Mouse (Mus musculus) lung, embryonic 15.5 days (tissue): ENCODE measurements around the gene Dcaf5. TPM values are rescaled to one million over a fixed set of nuclear protein-coding genes. Genes with fewer than 3 reads are reported as not detected.

Experiments used
- ATAC-seq: fragments of 200-750 bp; cut with Nextera tagmentation; 2 replicates; pipeline ENCODE4 v1.8.0; 2017; ENCODE audit warnings: moderate number of reproducible peaks, borderline replicate concordance; ENCODE audit not compliant: low FRiP score, low TSS enrichment; ENCODE audit errors: extremely low read depth
- H3K27ac ChIP-seq: fragments of 300-500 bp; sonication (generic); 2 replicates; pipeline ENCODE4 v1.5.1; 2015; ENCODE audit warnings: moderate library complexity, mild to moderate bottlenecking, inconsistent platforms
- H3K27me3 ChIP-seq: fragments of 300-500 bp; sonication (generic); 2 replicates; pipeline ENCODE4 v1.6.1; 2015; ENCODE audit warnings: inconsistent platforms
- H3K36me3 ChIP-seq: fragments of 300-500 bp; sonication (generic); 2 replicates; pipeline ENCODE4 v1.6.1; 2015; ENCODE audit warnings: inconsistent platforms
- H3K4me1 ChIP-seq: fragments of 300-500 bp; sonication (generic); 2 replicates; pipeline ENCODE4 v1.6.1; 2015; ENCODE audit warnings: inconsistent platforms
- H3K4me2 ChIP-seq: fragments of 300-500 bp; sonication (generic); 2 replicates; pipeline ENCODE4 v1.6.1; 2015; ENCODE audit warnings: inconsistent platforms, mild to moderate bottlenecking, moderate library complexity
- H3K4me3 ChIP-seq: fragments of 300-500 bp; sonication (generic); 2 replicates; pipeline ENCODE4 v1.5.1; 2015; ENCODE audit warnings: mild to moderate bottlenecking, inconsistent platforms
- H3K9ac ChIP-seq: fragments of 300-500 bp; sonication (generic); 2 replicates; pipeline ENCODE4 v1.6.1; 2015; ENCODE audit warnings: inconsistent platforms
- H3K9me3 ChIP-seq: fragments of 300-500 bp; sonication (generic); 2 replicates; pipeline ENCODE4 v1.6.1; 2016; ENCODE audit warnings: inconsistent platforms
- WGBS: fragments of 180-500 bp; shearing (Covaris S2); methylation state at CpG from one replicate; pipeline ENCODE4 v1.1.7; 2015; 5-methylcytosine and 5-hydroxymethylcytosine counted together
- polyA plus RNA-seq: library from polyadenylated mRNA; unstranded; fragments of >200 nt; fragmentation: Nextera tagmentation; extraction: Ambion mirVana; gene quantifications from 2 replicates; pipeline ENCODE4 v1.2.1, GENCODE M21; 2015

The Dcaf5 gene
- polyA plus RNA-seq, 1 experiment from 2014 or later: 11.3 TPM

DNA sequence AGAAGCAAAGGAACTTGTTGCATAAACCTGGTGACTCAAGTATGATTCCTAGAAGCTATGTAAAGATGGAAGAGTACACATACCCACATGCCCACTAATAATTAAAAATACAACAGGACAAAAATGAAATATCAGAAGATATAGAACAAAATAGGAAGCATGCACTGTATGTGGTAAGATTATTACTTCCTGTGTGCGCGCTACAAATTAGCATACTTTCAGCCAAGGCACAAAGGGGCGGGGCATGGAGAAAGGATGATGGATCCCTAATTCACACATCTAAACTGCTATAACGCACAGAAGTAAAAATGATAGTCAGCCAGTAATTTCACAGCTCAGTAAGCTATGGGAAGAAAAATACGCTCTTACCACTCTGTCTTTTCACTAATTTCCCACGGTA, 32.3 kb downstream of the Dcaf5 start:
- Histone ChIP-seq H3K4me3 (no peak overlapping the region), H3K27me3 (no peaks in the 10 kb centered on the region), H3K9me3 (no peaks in the 10 kb centered on the region), H3K4me1 (no peaks in the 10 kb centered on the region), H3K4me2 (no peak overlapping the region), H3K36me3 (peaks cover 23% of the 10 kb centered on the region), H3K27ac (no peak overlapping the region), H3K9ac (no peak overlapping the region)
- WGBS: 91% methylated on average over 6 of the region's 6 CpGs
- no peak for ATAC-seq

DNA sequence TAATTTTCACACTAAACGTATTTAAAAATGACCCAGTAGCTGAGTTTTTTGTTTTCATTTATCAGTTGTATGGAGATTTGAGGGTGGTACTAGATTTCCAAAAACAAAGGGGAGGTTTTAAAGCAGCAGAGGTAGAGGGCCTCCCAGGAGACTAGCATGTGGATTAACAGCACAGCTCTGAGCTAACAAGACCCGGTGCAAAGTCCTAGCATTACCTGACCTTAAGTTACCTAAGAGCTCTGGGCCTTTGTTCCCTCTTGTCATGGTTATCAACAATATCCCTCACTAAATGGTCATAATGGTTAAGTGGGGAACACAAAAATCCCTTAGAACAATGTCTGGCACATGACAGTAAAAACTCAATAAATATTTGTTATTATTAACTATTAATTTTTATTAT, 37.3 kb downstream of the Dcaf5 start:
- Histone ChIP-seq H3K4me1 (no peaks in the 10 kb centered on the region), H3K27me3 (no peaks in the 10 kb centered on the region), H3K27ac (no peak overlapping the region), H3K9me3 (no peaks in the 10 kb centered on the region), H3K4me2 (no peak overlapping the region), H3K36me3 (peaks cover 54% of the 10 kb centered on the region), H3K9ac (no peak overlapping the region), H3K4me3 (no peak overlapping the region)
- 92% methylated on average over 2 of the region's 2 CpGs for WGBS
- no peak for ATAC-seq

DNA sequence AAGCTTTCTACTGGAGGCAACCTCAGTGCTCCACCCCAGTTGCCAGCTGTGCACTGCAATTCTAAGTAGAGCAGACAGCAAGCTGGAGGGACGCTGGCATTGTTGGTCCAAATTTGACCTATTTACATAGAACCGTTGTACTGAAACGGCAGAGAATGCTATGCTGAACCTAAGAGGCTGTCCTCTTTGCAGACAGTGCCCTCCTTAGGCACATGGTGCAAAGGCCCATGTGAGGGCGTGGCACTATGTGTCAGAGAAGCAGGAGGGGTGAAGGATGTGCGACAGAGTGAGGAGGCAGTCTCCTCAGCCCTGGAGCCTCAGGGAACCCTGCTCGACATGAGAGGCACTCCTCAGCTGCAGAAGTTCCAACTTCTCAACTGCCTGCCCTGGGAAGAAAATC, 40.0 kb downstream of the Dcaf5 start:
- ATAC-seq: no peak
- Histone ChIP-seq H3K36me3 (peaks cover 48% of the 10 kb centered on the region), H3K9ac (no peak overlapping the region), H3K4me1 (no peaks in the 10 kb centered on the region), H3K27me3 (no peaks in the 10 kb centered on the region), H3K9me3 (no peaks in the 10 kb centered on the region), H3K27ac (no peak overlapping the region), H3K4me2 (no peak overlapping the region), H3K4me3 (no peak overlapping the region)
- WGBS: 65% methylated on average over 6 of the region's 6 CpGs

DNA sequence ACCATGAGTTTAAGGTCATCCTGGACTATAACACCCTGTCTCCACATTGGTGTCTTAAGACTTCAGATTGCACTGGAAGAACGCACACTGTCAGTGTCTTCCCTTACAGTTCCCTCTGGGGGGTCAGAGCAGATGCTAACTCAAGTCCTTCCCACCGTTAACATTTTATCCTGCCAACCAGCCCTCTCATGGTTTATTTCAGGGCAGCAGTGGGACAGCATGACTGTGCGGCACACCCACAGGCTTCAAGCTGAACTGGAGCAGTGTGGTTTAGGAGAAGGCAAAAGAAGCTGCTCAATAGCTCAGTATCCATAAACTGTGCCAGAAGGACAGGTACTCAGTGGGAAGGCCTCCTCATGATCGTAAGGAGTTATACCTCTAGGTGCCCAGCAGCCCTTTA, 41.1 kb downstream of the Dcaf5 start:
- H3K4me2 ChIP-seq: no peak overlapping the region
- H3K4me1 ChIP-seq: no peaks in the 10 kb centered on the region
- ATAC-seq: no peak
- WGBS: 90% methylated on average over 4 of the region's 4 CpGs
- H3K9me3 ChIP-seq: no peaks in the 10 kb centered on the region
- no peaks in the 10 kb centered on the region for H3K27me3 ChIP-seq
- peaks cover 47% of the 10 kb centered on the region for H3K36me3 ChIP-seq
- H3K27ac ChIP-seq: no peak overlapping the region
- no peak overlapping the region for H3K9ac ChIP-seq
- H3K4me3 ChIP-seq: no peak overlapping the region

DNA sequence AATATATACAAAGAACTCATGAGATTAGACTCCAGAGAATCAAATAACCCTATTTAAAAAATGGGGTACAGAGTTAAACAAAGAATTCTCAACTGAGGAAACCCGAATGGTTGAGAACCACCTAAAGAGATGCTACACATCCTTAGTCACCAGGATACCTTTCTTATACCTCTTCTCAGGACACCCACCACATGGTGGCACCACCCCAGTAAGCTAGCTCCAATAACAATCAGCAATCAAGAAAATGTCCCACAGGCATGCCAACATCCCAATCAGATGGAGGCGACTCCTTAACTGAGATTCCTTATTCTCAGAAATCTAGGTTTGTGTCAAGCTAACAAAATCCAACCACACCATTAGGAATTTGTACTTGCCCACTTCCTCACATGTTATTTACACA, 42.4 kb downstream of the Dcaf5 start:
- no peak for ATAC-seq

DNA sequence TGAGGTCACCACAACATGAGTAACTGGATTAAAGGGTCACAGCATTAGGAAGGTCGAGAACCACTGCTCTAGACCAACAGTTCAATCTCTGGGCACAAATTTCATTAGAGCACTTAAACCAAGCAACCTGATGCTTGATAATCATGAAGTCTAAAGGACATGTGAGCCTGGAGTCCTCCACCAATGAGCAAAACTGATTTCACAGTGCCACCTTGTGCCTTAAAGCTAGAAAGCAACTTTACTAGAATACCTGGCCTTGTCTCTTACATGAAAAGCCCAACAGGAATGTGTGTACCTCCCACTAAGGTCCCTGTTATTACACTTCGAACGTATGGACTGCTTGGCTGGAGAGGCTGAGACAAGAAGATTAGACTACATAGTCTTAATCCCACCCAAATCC, 47.0 kb downstream of the Dcaf5 start:
- Histone ChIP-seq H3K4me3 (no peak overlapping the region), H3K27ac (no peak overlapping the region), H3K9me3 (no peaks in the 10 kb centered on the region), H3K4me1 (no peaks in the 10 kb centered on the region), H3K36me3 (peaks cover 25% of the 10 kb centered on the region; the same call in 1 of the 2 replicates), H3K27me3 (no peaks in the 10 kb centered on the region), H3K9ac (no peak overlapping the region), H3K4me2 (no peak overlapping the region)
- ATAC-seq: no peak
- WGBS: 45% methylated on average over 3 of the region's 3 CpGs

More for the DNA sequence above, 42.4 kb downstream of the Dcaf5 start:
- 87% methylated on average over 2 of the region's 2 CpGs for WGBS
- Histone ChIP-seq H3K9ac (no peak overlapping the region), H3K27ac (no peak overlapping the region), H3K27me3 (no peaks in the 10 kb centered on the region), H3K4me1 (no peaks in the 10 kb centered on the region), H3K4me3 (no peak overlapping the region), H3K9me3 (no peaks in the 10 kb centered on the region), H3K36me3 (peaks cover 47% of the 10 kb centered on the region), H3K4me2 (no peak overlapping the region)

DNA sequence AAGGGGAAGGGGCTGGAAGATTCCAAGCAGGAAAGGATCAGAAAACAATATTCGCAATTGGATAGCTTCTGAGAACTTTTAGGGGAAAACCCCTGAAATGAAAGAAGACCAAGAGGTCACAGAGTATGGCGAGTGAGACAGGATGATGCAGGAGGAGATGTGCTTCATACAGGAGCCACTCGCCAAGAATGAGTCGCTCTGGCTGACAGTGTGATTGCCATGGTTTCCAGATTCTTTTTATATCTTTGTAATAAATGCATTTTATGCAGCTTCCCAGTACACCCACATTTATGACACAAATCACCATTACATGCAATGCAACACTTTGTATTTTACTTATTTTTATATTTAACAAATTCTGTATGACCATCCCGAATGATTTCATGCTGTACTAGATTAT, 49.1 kb downstream of the Dcaf5 start:
- Histone ChIP-seq H3K36me3 (peaks cover 19% of the 10 kb centered on the region; the same call in 1 of the 2 replicates), H3K4me1 (no peaks in the 10 kb centered on the region), H3K27ac (no peak overlapping the region), H3K27me3 (no peaks in the 10 kb centered on the region), H3K4me2 (no peak overlapping the region), H3K9ac (no peak overlapping the region), H3K4me3 (no peak overlapping the region), H3K9me3 (no peaks in the 10 kb centered on the region)
- ATAC-seq: no peak
- 81% methylated on average over 5 of the region's 5 CpGs for WGBS

DNA sequence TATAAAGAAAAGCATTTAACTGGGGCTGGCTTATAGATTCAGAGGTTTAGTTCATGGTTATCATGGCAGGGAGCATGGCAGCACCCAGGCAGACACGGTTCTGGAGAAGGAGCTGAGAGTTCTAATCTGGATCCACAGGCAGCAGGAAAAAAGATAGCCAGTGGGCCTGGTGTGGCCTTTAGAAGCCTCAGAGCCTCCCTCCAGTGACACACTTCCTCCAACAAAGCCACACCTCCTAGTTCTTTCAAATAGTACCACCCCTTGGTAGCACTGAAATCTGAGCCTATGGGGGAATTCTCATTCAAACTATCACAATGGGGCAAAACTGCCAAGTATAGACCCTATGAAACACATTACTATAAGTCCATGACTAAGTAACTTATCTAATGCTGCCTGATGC, 51.0 kb downstream of the Dcaf5 start:
- no peak overlapping the region for H3K4me3 ChIP-seq
- H3K27ac ChIP-seq: no peak overlapping the region
- 83% methylated on average over 1 of the region's 1 CpGs for WGBS
- no peak overlapping the region for H3K4me2 ChIP-seq
- H3K27me3 ChIP-seq: no peaks in the 10 kb centered on the region
- H3K9ac ChIP-seq: no peak overlapping the region
- H3K4me1 ChIP-seq: peaks cover 5% of the 10 kb centered on the region
- H3K36me3 ChIP-seq: peaks cover 12% of the 10 kb centered on the region; the same call in 1 of the 2 replicates
- H3K9me3 ChIP-seq: no peaks in the 10 kb centered on the region
- ATAC-seq: no peak

DNA sequence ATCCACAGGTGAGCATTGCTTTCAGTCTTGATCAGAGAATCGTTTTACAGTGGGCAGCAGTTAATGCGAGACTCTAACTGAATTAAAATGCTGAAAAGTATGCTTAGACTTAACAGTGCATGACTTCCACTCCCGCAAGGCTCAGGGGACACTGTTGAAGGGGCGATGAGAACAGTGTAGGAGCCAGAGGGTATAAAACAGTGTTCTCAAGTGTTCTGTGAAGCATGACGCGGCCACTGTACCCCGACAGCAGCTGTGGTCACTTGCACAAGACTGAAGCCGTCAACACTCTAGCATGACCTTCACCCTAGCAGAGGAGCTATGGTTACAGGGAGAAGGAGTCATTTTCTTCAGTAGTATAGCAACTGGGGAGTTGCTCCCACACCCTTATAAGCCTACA, 52.9 kb downstream of the Dcaf5 start:
- no peak overlapping the region for H3K4me2 ChIP-seq
- H3K4me3 ChIP-seq: no peak overlapping the region
- H3K4me1 ChIP-seq: peaks cover 17% of the 10 kb centered on the region
- H3K27ac ChIP-seq: no peak overlapping the region
- no peak for ATAC-seq
- peaks cover 17% of the 10 kb centered on the region; the same call in 1 of the 2 replicates for H3K36me3 ChIP-seq
- 87% methylated on average over 8 of the region's 8 CpGs for WGBS
- H3K9ac ChIP-seq: no peak overlapping the region
- H3K9me3 ChIP-seq: no peaks in the 10 kb centered on the region
- H3K27me3 ChIP-seq: no peaks in the 10 kb centered on the region

DNA sequence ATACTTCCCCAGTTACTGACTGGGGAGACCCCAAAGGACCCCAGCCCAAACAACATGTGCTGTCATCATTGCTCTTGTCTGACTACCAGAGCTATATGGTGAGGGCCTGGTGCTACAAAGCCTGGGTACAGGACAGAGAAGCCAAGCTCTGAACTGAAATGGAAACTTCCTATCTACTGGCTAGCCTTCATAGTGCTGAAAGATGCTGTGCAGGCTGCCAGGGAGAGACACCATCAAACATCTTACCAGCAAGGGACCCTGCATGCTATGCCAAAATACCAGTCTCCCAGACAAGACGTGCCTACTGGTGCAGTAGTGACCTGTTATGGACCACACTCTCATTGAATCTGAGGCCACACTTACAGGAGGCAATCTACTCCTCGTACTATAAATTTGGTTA, 53.6 kb downstream of the Dcaf5 start:
- Histone ChIP-seq H3K4me2 (no peak overlapping the region), H3K9me3 (no peaks in the 10 kb centered on the region), H3K27me3 (no peaks in the 10 kb centered on the region), H3K4me3 (no peak overlapping the region), H3K36me3 (peaks cover 17% of the 10 kb centered on the region; the same call in 1 of the 2 replicates), H3K9ac (no peak overlapping the region), H3K27ac (no peak overlapping the region), H3K4me1 (peaks cover 17% of the 10 kb centered on the region)
- no peak for ATAC-seq
- 84% methylated on average over 2 of the region's 2 CpGs for WGBS

DNA sequence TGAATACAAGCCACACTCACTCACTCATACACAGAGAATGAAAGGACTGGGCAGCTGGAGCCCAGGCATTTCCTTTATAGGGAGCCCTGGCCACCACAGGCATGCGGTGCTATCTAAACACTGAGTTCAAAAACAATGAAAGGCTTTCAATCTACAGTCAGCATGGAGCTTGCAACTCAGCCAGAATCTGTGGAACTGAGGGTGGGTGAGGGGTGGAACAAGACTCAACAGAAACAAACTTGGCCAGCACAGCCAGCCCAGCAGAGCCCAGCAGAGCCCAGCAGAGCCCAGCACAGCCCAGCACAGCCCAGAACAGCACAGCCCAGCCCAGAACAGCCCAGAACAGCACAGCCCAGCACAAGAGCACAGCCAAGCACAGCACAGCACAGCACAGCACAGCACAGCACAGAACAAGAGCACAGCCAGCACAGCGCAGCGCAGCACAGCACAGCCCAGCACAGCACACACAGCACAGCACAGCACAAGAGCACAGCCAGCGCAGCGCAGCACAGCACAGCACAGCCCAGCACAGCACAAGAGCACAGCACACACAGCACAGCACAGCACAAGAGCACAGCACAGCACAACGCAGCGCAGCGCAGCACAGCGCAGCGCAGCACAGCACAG, 56.5 kb downstream of the Dcaf5 start:
- Histone ChIP-seq H3K4me3 (no peak overlapping the region), H3K27me3 (no peaks in the 10 kb centered on the region), H3K9me3 (no peaks in the 10 kb centered on the region), H3K4me2 (no peak overlapping the region), H3K27ac (peak overlapping the region; percentile 87), H3K4me1 (peaks cover 17% of the 10 kb centered on the region), H3K9ac (no peak overlapping the region), H3K36me3 (peaks cover 21% of the 10 kb centered on the region)
- 79% methylated on average over 10 of the region's 10 CpGs for WGBS
- peak; percentile 94 for ATAC-seq

DNA sequence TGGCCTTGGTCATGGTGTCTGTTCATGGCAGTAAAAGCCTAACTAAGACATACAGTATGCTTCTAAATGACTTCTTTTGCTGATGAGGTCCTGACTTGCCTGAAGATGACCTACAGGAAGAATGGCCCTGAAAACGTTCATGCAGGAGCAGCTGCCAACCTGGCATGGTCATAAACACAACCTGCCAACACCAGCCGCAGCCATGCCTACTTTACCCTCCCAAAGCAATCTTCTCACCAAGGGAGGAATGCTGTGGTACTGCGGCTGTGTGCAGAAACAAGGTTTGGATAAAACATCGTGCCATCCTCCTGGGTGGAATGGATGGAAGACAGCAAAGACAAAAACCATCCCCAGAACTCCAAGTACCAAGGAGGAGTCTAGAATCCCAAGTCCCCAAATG, 57.0 kb downstream of the Dcaf5 start:
- WGBS: 61% methylated on average over 4 of the region's 4 CpGs
- H3K4me3 ChIP-seq: no peak overlapping the region
- no peak for ATAC-seq
- H3K36me3 ChIP-seq: peaks cover 25% of the 10 kb centered on the region
- no peaks in the 10 kb centered on the region for H3K9me3 ChIP-seq
- peaks cover 17% of the 10 kb centered on the region for H3K4me1 ChIP-seq
- no peaks in the 10 kb centered on the region for H3K27me3 ChIP-seq
- H3K27ac ChIP-seq: peak overlapping the region; percentile 87
- H3K4me2 ChIP-seq: no peak overlapping the region
- H3K9ac ChIP-seq: no peak overlapping the region

DNA sequence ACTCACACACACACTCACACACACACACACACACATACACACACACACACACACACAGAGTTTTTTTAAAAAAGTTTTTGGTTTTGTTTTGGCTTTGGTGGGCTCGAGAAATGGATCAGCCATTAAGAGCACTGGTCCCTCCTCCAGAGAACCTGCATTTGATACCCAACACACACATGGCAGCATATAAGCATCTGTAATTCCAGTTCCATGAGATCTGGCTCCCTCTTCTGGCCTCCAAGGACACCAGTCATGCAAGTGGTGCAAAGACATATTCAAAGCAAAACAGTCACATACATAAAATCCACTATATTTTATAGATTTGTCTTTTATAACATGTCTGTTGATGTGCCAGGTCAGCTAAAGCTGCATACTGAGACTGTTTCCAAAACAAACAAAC, 58.8 kb downstream of the Dcaf5 start:
- 22% methylated on average over 1 of the region's 1 CpGs for WGBS
- Histone ChIP-seq H3K9me3 (no peaks in the 10 kb centered on the region), H3K27me3 (no peaks in the 10 kb centered on the region), H3K4me3 (no peak overlapping the region), H3K27ac (no peak overlapping the region), H3K36me3 (peaks cover 35% of the 10 kb centered on the region), H3K4me1 (peaks cover 17% of the 10 kb centered on the region), H3K4me2 (no peak overlapping the region), H3K9ac (no peak overlapping the region)
- ATAC-seq: no peak
